Mouse (Mus musculus): ENCODE results near the gene Tra2b.
"Not testable (repeated sequence)": the region's sequence is repeated elsewhere in the genome, so short reads cannot be mapped to it uniquely, and the experiment has no call there.

Tra2b gene

DNA sequence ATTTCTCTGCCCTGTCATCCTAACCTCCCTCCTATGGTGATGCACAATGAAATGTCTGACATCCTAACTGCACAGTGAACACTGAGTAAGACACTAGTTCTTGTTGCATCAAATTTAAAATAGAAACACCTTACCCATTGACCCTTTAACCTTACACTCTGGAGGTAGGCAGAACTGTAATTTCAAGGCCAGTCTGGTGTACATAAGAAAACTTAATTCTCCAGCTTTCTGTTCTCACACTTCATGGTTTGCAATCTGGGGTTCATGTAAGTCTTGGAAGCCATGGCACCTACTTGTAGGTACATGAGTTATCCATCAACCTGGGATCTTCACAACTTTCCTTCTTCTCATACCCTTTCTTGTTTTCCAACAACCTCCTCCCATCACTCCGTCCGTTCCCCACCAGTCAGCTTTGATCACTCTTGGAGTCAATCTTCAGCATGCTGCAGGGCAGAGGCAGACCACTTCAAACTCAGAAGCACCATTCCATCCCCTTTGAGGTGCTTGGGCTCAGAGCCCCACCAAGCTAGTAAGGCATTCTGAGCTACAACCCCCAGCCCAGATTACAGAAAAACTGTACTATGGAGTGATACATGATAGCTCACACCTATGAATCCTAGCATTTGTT, 23.5 kb downstream of the Tra2b start:
- no peak for DNase-seq (ENCODE audit: low read depth, low spot score)

DNA sequence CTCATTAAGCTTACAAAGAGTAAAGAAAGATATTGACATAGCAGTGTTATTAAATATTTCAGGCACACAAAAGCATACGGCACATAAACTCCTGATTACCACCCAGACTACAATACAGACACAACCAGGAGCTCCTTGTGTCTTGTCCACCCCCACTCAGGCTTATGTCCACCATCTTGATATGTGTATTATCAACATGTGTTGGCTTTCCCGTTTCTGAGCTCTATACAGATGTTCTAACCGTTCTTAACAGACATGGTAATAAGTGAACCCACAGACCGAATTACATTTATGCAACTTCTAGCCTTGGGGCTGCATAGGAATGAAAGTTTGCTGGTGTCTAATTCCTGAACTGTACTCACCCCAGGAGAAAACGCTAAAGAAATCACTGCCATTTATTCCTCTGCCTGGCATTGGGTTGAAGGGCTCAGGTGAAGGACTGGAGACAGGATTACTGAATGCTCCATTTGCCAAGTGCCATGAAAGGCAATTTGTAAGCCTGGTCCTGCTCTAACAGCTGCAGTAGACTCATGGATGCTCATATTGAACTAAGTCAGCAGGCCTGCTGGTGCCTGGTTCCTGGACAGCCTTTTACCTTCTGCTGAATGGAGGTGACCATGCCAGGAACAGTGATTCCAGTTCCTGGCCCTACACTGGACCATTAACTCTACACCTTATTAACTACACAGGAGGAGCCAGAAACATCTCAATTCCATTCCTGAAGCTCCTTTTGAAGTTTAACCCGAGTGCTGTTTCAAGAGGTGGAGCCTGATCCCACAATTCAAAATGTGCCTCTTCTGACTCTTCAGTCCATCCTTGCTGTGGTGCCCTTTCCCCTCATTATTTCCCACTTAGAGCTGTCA, 24.2 kb downstream of the Tra2b start:
- no peak for DNase-seq (ENCODE audit: low read depth, low spot score)

GRCm38 (mm10) chr16:22240856-22241255, 24.9 kb downstream of the Tra2b start:
- no peak for DNase-seq (ENCODE audit: low read depth, low spot score)

GRCm38 (mm10) chr16:22239978-22240377, 25.8 kb downstream of the Tra2b start:
- no peak for DNase-seq (ENCODE audit: low read depth, low spot score)

GRCm38 (mm10) chr16:22238928-22239620, 26.7 kb downstream of the Tra2b start:
- DNase-seq (ENCODE audit: low read depth, low spot score), result no peak

DNA sequence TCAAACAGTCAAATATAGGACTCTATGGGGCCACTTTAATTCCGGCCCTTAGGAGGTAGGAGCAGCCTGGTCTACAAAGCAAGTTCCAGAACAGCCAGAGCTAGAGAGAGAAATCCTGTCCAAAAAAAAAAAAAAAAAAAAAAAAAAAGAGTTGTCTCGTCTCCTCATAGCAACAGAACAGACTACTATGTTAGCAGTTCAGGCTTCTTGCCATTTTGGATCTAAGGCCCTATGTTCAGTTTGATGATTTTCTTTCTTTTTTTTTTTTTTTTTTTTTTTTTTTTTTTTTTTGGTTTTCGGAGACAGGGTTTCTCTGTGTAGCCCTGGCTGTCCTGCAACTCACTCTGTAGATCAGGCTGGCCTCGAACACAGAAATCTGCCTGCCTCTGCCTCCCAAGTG, 27.4 kb downstream of the Tra2b start:
- not testable (repeated sequence) for DNase-seq (ENCODE audit: low read depth, low spot score)

DNA sequence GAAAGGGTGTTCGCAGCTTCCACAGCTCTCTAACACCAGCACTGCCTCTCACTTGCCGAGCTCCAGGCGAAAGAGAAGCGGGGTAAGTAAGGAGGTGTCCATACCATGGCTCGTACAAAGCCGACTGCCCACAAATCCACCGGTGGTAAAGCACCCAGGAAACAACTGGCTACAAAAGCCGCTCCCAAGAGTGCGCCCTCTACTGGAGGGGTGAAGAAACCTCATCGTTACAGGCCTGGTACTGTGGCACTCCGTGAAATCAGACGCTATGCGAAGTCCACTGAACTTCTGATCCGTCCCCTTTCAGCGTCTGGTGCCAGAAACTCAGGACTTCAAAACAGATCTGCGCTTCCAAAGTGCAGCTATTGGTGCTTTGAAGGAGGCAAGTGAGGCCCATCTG, 29.0 kb downstream of the Tra2b start:
- no peak for DNase-seq (ENCODE audit: low read depth, low spot score)

- DNase-seq (ENCODE audit: low read depth, low spot score), result no peak
Observed at GRCm38 (mm10) chr16:22234535-22234934, 31.3 kb downstream of the Tra2b start.

- DNase-seq (ENCODE audit: low read depth, low spot score), result not testable (repeated sequence)
Observed at GRCm38 (mm10) chr16:22230276-22230675, 35.5 kb downstream of the Tra2b start.

GRCm38 (mm10) chr16:22203501-22203900, 62.3 kb downstream of the Tra2b start:
- DNase-seq (ENCODE audit: low read depth, low spot score), result no peak

GRCm38 (mm10) chr16:22201858-22202257, 63.9 kb downstream of the Tra2b start:
- DNase-seq (ENCODE audit: low read depth, low spot score), result no peak

DNA sequence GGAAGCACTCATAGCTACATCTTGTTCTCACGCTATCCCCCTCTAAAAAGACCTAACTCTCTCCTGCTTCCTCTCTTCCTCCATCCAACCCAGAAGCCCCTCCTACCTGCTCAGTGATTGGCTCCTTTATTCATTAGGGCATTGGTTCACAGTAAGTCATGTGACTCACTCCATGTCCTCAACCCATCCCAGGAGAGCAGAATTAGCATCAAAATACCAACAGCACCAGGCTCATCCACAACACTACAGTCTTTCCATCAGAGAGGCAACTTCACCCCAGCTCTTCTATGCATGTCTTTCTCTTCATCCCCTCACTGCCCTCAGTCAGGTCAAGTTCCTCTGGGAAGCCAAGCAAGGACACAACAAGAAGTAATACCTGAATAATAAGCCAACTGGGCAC, 65.3 kb downstream of the Tra2b start:
- DNase-seq (ENCODE audit: low read depth, low spot score), result no peak

Measured in retina, adult 2 months (tissue).